Mouse (Mus musculus) heart, embryonic 15.5 days (tissue): ENCODE measurements around the gene Ap2s1. TPM values are rescaled to one million over a fixed set of nuclear protein-coding genes. Genes with fewer than 3 reads are reported as not detected.
"Not testable (repeated sequence)": the region's sequence is repeated elsewhere in the genome, so short reads cannot be mapped to it uniquely, and the experiment has no call there.

ENCODE experiments used
- ATAC-seq: fragments of 200-750 bp; cut with Nextera tagmentation; replicated peaks from 2 replicates; pipeline ENCODE4 v1.8.0; 2017; ENCODE audit warnings: low read depth, moderate TSS enrichment; ENCODE audit not compliant: insufficient number of reproducible peaks, insufficient read depth, low FRiP score
- H3K27ac ChIP-seq: fragments of 300-500 bp; sonication (generic); 2 replicates; pipeline ENCODE4 v1.5.1; 2015; ENCODE audit warnings: mild to moderate bottlenecking, inconsistent platforms
- H3K27me3 ChIP-seq: fragments of 300-500 bp; sonication (generic); 2 replicates; pipeline ENCODE4 v1.6.1; 2015; ENCODE audit warnings: inconsistent platforms
- H3K36me3 ChIP-seq: fragments of 300-500 bp; sonication (generic); 2 replicates; pipeline ENCODE4 v1.6.1; 2015; ENCODE audit warnings: mild to moderate bottlenecking, inconsistent platforms
- H3K4me1 ChIP-seq: fragments of 300-500 bp; sonication (generic); replicated peaks from 2 replicates; pipeline ENCODE4 v1.6.1; 2015; ENCODE audit warnings: inconsistent platforms
- H3K4me2 ChIP-seq: fragments of 300-500 bp; sonication (generic); 2 replicates; pipeline ENCODE4 v1.6.1; 2015; ENCODE audit warnings: inconsistent platforms, mild to moderate bottlenecking, moderate library complexity
- H3K4me3 ChIP-seq: fragments of 300-500 bp; sonication (generic); 2 replicates; pipeline ENCODE4 v1.5.1; 2015; ENCODE audit warnings: mild to moderate bottlenecking, inconsistent platforms
- H3K9ac ChIP-seq: fragments of 300-500 bp; sonication (generic); 2 replicates; pipeline ENCODE4 v1.6.1; 2015; ENCODE audit warnings: mild to moderate bottlenecking, inconsistent platforms
- H3K9me3 ChIP-seq: fragments of 300-500 bp; sonication (generic); replicated peaks from 2 replicates; pipeline ENCODE4 v1.6.1; 2016; ENCODE audit warnings: inconsistent platforms
- WGBS: fragments of 180-500 bp; shearing (Covaris S2); methylation state at CpG from one replicate; pipeline ENCODE4 v1.1.7; 2015; ENCODE audit warnings: mixed read lengths; 5-methylcytosine and 5-hydroxymethylcytosine counted together
- polyA plus RNA-seq: library from polyadenylated mRNA; unstranded; fragments of >200 nt; fragmentation: Nextera tagmentation; extraction: Ambion mirVana; gene quantifications from 2 replicates; pipeline ENCODE4 v1.2.1, GENCODE M21; 2015

The Ap2s1 gene
- polyA plus RNA-seq, 1 experiment from 2014 or later, result 194 TPM

DNA sequence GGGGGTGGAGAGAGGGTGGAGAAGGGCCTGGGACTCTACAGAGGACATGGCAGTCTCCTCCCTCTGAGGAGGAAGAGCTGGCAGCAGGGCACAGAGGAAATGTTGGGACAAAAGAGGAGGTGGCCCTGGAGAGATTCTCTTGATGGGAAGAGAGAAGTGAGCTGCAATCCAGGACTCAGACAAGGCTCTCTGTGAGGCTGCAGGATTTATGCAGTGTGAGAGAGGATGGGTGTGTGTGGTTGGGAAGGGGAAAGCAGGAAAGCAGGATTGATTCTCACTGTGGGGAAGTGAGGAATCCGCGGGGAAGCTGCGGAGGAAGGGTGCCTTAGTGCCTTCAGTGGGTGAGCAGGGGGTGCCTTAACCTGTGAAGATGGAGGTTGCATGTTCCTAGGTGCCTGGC lies 15.7 kb upstream of the Ap2s1 start:
- not testable (repeated sequence) for H3K9me3 ChIP-seq, H3K4me1 ChIP-seq, H3K4me2 ChIP-seq, ATAC-seq, H3K36me3 ChIP-seq, H3K4me3 ChIP-seq, H3K27me3 ChIP-seq, H3K27ac ChIP-seq, H3K9ac ChIP-seq
- 53% methylated on average over 3 of the region's 3 CpGs for whole genome bisulfite sequencing

DNA sequence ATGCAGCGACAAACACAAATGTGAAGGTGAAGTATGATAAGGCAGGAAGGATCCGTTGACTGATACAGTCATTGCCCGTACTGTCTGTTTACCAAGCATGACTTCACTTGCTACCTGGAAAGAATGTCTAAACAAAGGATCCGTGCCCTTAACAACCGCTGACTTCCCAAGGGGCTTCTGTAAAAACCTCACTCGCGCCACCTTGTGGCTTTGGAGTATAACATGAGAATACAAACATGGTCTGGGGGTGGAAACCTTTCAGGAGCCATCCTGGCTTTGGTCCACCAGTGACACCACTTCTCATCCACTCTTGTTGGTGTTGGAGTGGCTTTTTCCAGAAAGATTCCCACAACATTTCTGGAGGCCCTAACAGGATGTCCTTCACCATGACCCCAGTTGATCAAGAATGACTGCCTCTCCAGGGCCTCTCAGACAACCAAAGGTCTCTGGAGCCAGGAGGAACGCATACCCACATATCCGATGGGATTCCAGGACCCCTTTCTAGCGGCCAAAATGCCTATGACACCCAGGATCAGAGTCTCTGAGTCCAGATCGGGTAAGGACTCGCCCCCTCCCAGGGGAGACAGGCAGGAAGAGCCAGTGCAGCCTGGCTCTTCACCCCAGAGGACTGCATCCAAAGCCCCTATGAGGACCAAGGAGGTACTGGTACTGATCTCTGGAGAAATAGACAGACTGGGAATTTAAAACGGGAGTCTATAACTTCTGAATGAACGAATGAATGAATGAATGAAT lies 9.4 kb upstream of the Ap2s1 start:
- Histone ChIP-seq H3K36me3 (no peaks in the 10 kb centered on the region), H3K4me1 (peaks cover 17% of the 10 kb centered on the region), H3K9me3 (no peaks in the 10 kb centered on the region), H3K9ac (peak overlapping the region; percentile 31; the same call in 1 of the 2 replicates), H3K27me3 (no peaks in the 10 kb centered on the region), H3K4me2 (peak overlapping the region; percentile 57), H3K27ac (peak overlapping the region; percentile 55), H3K4me3 (peak overlapping the region; percentile 30; the same call in 1 of the 2 replicates)
- ATAC-seq, result peak; percentile 59
- WGBS, result 19% methylated on average over 14 of the region's 14 CpGs

DNA sequence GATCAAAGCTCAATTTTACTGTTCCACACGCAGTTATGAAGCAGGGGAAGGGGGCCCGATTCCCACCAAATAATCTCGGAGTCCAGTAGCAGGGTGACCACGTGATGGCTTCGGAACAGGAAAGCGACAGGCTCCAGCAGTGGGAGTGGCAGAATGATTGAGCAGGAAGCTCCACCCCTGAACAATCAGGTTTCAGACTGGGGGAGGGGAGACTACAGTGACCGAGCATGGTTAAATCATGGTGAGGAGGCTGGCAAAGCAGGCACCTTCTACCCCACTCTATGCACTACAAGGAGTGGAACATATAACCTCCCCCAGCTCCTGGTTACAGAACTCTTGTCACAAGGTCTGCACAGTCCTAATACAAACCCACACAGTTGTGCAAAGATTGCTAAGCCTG lies 8.6 kb upstream of the Ap2s1 start:
- H3K4me1 ChIP-seq, result peaks cover 17% of the 10 kb centered on the region
- ATAC-seq, H3K9me3 ChIP-seq, H3K36me3 ChIP-seq, H3K9ac ChIP-seq, H3K27me3 ChIP-seq: not testable (repeated sequence)
- peak overlapping the region; percentile 55; the same call in 1 of the 2 replicates for H3K27ac ChIP-seq
- 2% methylated on average over 7 of the region's 7 CpGs for WGBS
- 0 out of 2 replicates have a peak overlapping the region, but pooled peaks have one; percentile 7 for H3K4me3 ChIP-seq
- H3K4me2 ChIP-seq, result peak overlapping the region; percentile 34

DNA sequence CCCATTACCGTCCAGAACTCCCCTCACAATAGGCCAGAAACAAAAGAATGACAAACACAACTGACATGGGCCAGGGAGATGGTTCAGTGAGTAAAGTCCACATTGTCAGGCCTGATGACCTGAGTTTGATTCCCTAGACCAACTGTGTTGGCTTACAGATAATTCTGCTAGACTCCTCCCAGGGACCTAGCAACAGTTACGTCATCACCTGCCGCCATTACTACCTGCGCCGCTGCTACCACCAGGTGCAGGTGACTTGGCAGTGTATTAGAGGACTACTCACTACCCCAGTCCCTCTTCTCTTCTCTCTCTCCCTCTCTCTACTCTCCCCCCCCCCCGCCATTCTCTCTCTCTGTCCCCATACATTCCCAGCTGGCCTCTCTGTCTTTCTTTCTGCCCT lies 7.4 kb upstream of the Ap2s1 start:
- Histone ChIP-seq H3K36me3 (no peaks in the 10 kb centered on the region), H3K27ac (no peak overlapping the region), H3K4me1 (peaks cover 17% of the 10 kb centered on the region), H3K4me3 (no peak overlapping the region), H3K4me2 (no peak overlapping the region), H3K27me3 (no peaks in the 10 kb centered on the region), H3K9me3 (no peaks in the 10 kb centered on the region), H3K9ac (no peak overlapping the region)
- 89% methylated on average over 6 of the region's 6 CpGs for WGBS
- no peak for ATAC-seq

DNA sequence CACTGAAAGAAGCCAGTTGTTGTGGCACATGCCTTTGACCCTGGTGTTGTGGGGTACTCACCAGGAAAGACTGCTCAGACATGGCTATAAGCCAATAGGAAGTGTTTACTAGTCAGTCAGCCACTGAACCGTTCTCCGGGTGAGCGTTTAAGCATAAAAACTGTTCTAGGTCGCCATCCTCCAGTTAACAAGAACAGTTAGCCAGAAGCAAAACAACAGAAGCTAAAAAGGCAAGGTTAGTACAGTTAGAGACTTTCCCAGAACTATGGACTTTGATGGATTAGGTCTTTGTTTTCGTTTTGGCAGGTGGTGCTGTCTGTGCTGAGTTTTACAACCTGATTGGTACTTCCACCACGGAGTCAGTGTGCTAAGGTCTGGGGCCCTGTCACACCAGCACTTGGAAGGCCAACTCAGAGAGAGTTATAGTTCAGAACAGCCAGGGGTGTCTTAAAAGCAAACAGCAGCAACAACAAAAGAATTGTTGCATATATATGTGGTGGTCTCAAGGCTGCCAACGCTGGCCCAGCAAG lies 6.3 kb upstream of the Ap2s1 start:
- no peaks in the 10 kb centered on the region for H3K27me3 ChIP-seq
- no peak overlapping the region for H3K4me3 ChIP-seq
- H3K36me3 ChIP-seq, result no peaks in the 10 kb centered on the region
- H3K4me1 ChIP-seq, result peaks cover 17% of the 10 kb centered on the region
- H3K9ac ChIP-seq, result no peak overlapping the region
- H3K9me3 ChIP-seq, result no peaks in the 10 kb centered on the region
- no peak overlapping the region for H3K4me2 ChIP-seq
- no peak for ATAC-seq
- 60% methylated on average over 7 of the region's 7 CpGs for WGBS
- H3K27ac ChIP-seq, result no peak overlapping the region

DNA sequence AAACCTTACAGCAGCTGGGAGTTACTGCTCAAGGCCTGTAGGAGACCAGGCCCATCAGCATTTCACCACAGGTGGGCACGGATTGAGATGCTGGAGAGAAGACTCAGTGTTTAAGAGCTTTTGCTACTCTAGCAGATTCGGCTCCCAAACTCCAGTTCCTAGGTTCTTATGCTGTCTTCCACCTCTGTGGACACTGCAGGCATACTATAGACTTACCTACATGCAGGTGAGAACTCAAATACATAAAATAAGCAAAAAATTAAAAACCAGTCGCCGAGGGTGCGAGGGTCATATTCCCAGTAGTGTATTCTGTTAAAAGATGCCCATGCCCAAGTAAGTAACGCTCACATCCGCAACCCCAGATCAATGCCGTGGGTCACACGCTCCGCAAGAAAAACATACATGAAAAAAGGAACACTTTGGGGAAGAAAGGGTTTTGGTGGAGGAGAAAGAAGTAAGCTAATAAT lies 571 bp upstream of the Ap2s1 start:
- peak overlapping the region; percentile 66 for H3K4me2 ChIP-seq
- no peaks in the 10 kb centered on the region for H3K27me3 ChIP-seq
- peak overlapping the region; percentile 83 for H3K4me3 ChIP-seq
- H3K36me3 ChIP-seq, result 0 out of 2 replicates have a peak, but pooled peaks cover 5% of the 10 kb centered on the region
- peak overlapping the region; percentile 22; the same call in 1 of the 2 replicates for H3K9ac ChIP-seq
- no peak overlapping the region for H3K27ac ChIP-seq
- peaks cover 19% of the 10 kb centered on the region for H3K4me1 ChIP-seq
- H3K9me3 ChIP-seq, result no peaks in the 10 kb centered on the region
- ATAC-seq, result no peak
- 40% methylated on average over 10 of the region's 10 CpGs for WGBS

DNA sequence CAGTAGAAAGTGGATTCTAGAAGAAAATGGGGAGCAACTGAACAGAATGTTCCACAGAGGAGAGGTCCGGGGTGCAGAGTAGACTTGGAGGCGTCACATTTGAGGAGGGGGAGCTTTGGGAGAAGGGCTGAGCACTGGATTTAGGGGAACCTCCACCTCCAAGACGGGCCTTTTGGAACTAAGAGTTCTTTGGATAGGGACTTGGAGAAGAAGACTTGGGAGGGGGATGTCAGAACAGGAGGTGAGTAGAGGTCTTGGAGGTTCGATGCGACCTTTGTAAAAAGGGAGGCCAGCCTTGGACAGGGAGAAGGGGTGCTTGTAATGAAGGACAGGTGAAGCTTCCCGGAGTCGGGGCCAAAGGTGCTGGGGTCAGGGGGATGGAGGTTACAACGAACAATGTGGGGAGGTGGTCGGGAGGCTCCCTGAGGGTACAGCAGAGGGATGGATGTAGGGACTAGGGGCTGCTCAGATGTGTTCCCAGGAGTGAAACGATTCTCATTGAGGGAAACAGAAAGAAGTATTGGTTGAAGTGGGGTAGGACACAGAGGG lies 920 bp downstream of the Ap2s1 start:
- 51% methylated on average over 10 of the region's 10 CpGs for WGBS
- no peaks in the 10 kb centered on the region for H3K27me3 ChIP-seq
- no peaks in the 10 kb centered on the region for H3K9me3 ChIP-seq
- peak overlapping the region; percentile 66 for H3K4me2 ChIP-seq
- no peak for ATAC-seq
- peak overlapping the region; percentile 83 for H3K4me3 ChIP-seq
- H3K9ac ChIP-seq, result peak overlapping the region; percentile 91
- peaks cover 25% of the 10 kb centered on the region for H3K4me1 ChIP-seq
- H3K36me3 ChIP-seq, result peaks cover 15% of the 10 kb centered on the region
- 0 out of 2 replicates have a peak overlapping the region, but pooled peaks have one; percentile 69 for H3K27ac ChIP-seq

DNA sequence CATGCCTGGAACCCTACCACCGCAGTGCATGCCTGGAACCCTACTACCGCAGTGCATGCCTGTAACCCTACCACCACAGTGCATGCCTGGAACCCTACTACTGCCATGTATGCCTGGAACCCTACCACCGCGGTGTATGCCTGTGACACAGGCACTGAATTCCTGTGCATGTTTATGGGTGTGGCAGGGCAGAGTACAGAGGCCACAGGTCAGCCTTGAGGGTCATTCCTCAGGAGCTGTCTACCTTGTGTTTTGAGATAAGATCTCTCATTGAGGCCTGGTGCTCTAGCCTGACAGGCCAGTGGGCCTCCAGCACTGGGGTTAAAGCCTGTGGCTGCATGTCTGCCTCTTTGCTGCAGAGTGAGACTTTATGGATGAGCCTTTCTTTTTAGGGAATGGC lies 7.2 kb downstream of the Ap2s1 start:
- peaks cover 16% of the 10 kb centered on the region for H3K4me1 ChIP-seq
- no peaks in the 10 kb centered on the region for H3K9me3 ChIP-seq
- no peak overlapping the region for H3K4me2 ChIP-seq
- H3K4me3 ChIP-seq, result no peak overlapping the region
- H3K27ac ChIP-seq, result no peak overlapping the region
- H3K9ac ChIP-seq, result no peak overlapping the region
- 89% methylated on average over 4 of the region's 4 CpGs for WGBS
- no peak for ATAC-seq
- no peaks in the 10 kb centered on the region for H3K27me3 ChIP-seq
- H3K36me3 ChIP-seq, result peaks cover 63% of the 10 kb centered on the region

DNA sequence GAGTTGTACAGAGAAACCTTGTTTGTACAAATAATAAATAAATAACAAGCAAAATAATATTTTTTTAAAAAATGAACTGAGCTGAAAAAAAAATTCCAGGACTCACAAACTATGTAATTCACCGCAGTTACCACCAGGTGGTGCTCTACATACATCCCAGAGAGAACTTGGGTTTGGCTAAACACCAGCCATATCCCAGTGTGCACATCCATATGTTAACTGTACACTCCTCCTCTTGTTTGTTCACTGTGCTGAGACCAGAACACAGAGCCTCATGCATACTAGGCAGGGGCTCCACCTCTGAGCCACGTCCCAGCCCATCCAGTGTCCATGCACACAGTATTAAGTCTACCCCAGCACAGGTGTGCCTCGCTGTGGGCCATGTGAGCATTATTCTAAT lies 7.9 kb downstream of the Ap2s1 start:
- Histone ChIP-seq H3K27me3 (no peaks in the 10 kb centered on the region), H3K9ac (no peak overlapping the region), H3K4me2 (no peak overlapping the region), H3K36me3 (peaks cover 62% of the 10 kb centered on the region), H3K9me3 (no peaks in the 10 kb centered on the region), H3K4me3 (no peak overlapping the region), H3K27ac (no peak overlapping the region), H3K4me1 (peaks cover 16% of the 10 kb centered on the region)
- no peak for ATAC-seq
- 55% methylated on average over 3 of the region's 3 CpGs for WGBS

DNA sequence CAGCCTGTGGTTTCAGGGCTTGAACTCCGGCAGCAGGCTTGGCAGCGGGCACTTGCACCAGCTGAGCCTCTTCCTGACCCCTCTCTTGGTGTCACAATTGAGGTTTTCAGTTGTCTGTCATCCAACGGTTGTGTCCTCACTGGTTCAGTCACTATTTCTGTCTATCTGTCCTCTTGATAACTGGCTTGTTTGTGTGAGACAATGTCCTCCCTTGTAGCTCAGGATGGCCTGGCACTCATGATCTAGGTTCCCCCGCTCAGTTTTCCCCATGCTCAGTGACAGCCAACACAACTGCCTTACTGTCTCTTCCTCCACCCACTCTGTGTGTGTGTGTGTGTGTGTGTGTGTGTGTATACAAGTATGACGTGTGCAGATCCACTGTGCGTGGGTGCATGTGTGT lies 9.4 kb downstream of the Ap2s1 start:
- Histone ChIP-seq H3K27ac (no peak overlapping the region), H3K36me3 (peaks cover 58% of the 10 kb centered on the region), H3K4me3 (no peak overlapping the region), H3K4me2 (no peak overlapping the region), H3K9me3 (no peaks in the 10 kb centered on the region), H3K27me3 (no peaks in the 10 kb centered on the region), H3K4me1 (peaks cover 16% of the 10 kb centered on the region), H3K9ac (no peak overlapping the region)
- 90% methylated on average over 6 of the region's 6 CpGs for WGBS
- ATAC-seq, result no peak

DNA sequence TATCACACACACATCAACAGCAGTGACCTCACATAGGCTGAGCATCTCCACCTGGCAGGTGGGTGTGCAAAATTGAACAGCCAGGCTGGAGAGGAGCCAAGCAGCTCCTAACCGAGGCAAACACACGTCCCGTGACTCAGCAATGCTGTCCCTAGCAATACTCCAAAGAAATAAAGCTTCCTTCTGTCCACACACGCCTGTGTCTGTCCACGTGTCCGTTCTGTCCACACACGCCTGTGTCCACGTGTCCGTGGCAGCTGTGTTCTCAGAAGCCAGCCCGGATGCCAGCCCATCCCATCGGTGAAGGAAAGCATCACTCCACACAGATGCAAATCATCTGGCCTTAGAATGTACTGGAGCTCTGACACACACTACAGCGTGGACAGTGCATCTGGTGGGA lies 13.8 kb downstream of the Ap2s1 start:
- no peak overlapping the region for H3K4me3 ChIP-seq
- 81% methylated on average over 12 of the region's 12 CpGs for WGBS
- peaks cover 14% of the 10 kb centered on the region for H3K4me1 ChIP-seq
- no peaks in the 10 kb centered on the region for H3K9me3 ChIP-seq
- ATAC-seq, result no peak
- no peak overlapping the region for H3K9ac ChIP-seq
- H3K27ac ChIP-seq, result no peak overlapping the region
- H3K27me3 ChIP-seq, result no peaks in the 10 kb centered on the region
- H3K4me2 ChIP-seq, result no peak overlapping the region
- H3K36me3 ChIP-seq, result peaks cover 29% of the 10 kb centered on the region
